Comparison of ENCODE assay signal across 9 mouse cellular contexts in the genomic region with DNA sequence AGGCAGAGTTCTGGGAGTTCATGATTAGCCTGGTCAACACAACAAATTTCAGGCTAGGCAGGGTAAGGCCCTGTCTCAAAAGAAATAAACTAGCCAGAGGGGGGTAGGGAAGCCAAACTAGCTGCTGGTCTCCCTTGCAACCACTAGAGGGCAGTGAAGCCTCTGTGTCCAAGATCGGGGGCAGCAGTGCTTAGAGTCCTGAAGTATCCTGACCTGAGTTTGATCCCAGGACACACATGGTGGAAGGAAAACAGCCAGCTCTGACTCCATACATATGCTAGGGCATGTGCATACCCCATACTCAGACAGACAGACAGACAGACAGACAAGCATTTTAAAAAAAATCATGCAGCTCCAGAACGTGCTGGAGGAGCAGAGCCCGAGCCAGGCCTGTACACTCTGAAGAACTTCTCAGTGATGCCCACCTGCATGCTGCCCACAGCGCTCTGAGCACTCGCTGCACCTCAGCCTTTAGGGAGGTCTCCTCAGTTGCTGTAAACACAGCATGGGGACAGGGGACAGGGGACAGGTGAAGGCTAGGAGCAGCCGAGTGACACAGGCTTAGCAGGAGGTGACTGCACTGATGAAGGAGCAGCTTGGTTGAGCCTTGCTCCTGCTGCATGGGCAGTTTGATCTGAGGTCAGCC. TPM values are rescaled to one million over a fixed set of nuclear protein-coding genes. Genes with fewer than 3 reads are reported as not detected.
DNase-seq lines count a peak whose midpoint lies in the region; ATAC-seq lines count a peak whose summit lies in the region.
"Had no signal": no experiment of that assay in that cellular context is flagged by ENCODE, and none has a peak within 500 bp of the region (broad histone marks: within the 10 kb centered on the region; RNA-seq: fewer than 3 reads in every experiment).

No protein-coding gene starts in this region.

- peaks cover 22% of the 10 kb centered on the region for H3K36me3 ChIP-seq in midbrain, embryonic 10.5 days
- peaks cover 3% of the 10 kb centered on the region; the same call in 1 of the 2 replicates for H3K36me3 ChIP-seq in midbrain, embryonic 16.5 days (ENCODE audit: control insufficient read depth, insufficient read depth, low read length)
- peaks cover 27% of the 10 kb centered on the region for H3K36me3 ChIP-seq in embryonic facial prominence, embryonic 10.5 days (replicated peaks)
- H3K36me3 ChIP-seq in limb, embryonic 12.5 days, result peaks cover 25% of the 10 kb centered on the region
- peaks cover 14% of the 10 kb centered on the region; the same call in 1 of the 2 replicates for H3K36me3 ChIP-seq in midbrain, embryonic 15.5 days (replicated peaks)

- H3K9me3 ChIP-seq in midbrain, embryonic 10.5 days (replicated peaks), result no peaks in the 10 kb centered on the region
- H3K9me3 ChIP-seq in midbrain, embryonic 16.5 days (replicated peaks; ENCODE audit: control insufficient read depth, low read length, poor library complexity, severe bottlenecking), result no peaks in the 10 kb centered on the region
- H3K9me3 ChIP-seq in embryonic facial prominence, embryonic 10.5 days, result no peaks in the 10 kb centered on the region
- H3K9me3 ChIP-seq in limb, embryonic 12.5 days, result no peaks in the 10 kb centered on the region
- no peaks in the 10 kb centered on the region for H3K9me3 ChIP-seq in midbrain, embryonic 15.5 days
- H3K9me3 ChIP-seq: embryonic facial prominence, embryonic 13.5 days had no signal

- 71% methylated on average over 6 of the region's 6 CpGs for WGBS in midbrain, embryonic 10.5 days
- WGBS in midbrain, embryonic 16.5 days, result 77% methylated on average over 6 of the region's 6 CpGs
- 70% methylated on average over 6 of the region's 6 CpGs for WGBS in embryonic facial prominence, embryonic 10.5 days
- WGBS in limb, embryonic 12.5 days, result 75% methylated on average over 6 of the region's 6 CpGs
- WGBS in midbrain, embryonic 15.5 days, result 69% methylated on average over 6 of the region's 6 CpGs

- no peak overlapping the region for H3K27ac ChIP-seq in midbrain, embryonic 10.5 days (replicated peaks)
- no peak overlapping the region for H3K27ac ChIP-seq in midbrain, embryonic 16.5 days (ENCODE audit: low read length)
- H3K27ac ChIP-seq in embryonic facial prominence, embryonic 10.5 days (replicated peaks), result no peak overlapping the region
- no peak overlapping the region for H3K27ac ChIP-seq in limb, embryonic 12.5 days
- H3K27ac ChIP-seq in midbrain, embryonic 15.5 days, result no peak overlapping the region
- H3K27ac ChIP-seq: embryonic facial prominence, embryonic 13.5 days had no signal

- ATAC-seq in midbrain, embryonic 16.5 days, result no peak
- ATAC-seq in hematopoietic stem cell, adult 5-6 weeks (replicated peaks in 1 of 2; ENCODE audit: insufficient read depth in 1 of 2, low FRiP score in 2 of 2, low TSS enrichment in 1 of 2, low read depth in 1 of 2, poor library complexity in 2 of 2, severe bottlenecking in 2 of 2), result peak; percentile 50 to 60; a peak in 3 of 4 replicates
- peak; percentile 45 for ATAC-seq in limb, embryonic 12.5 days (ENCODE audit: insufficient number of reproducible peaks, insufficient read depth, low FRiP score, low TSS enrichment, low read depth)
- ATAC-seq in midbrain, embryonic 15.5 days (replicated peaks), result peak; percentile 57

- peak; percentile 49 for DNase-seq in midbrain, embryonic 10.5 days (ENCODE audit: low spot score)
- DNase-seq in adrenal gland, postnatal 14 days, result peak; percentile 71
- DNase-seq in embryonic facial prominence, embryonic 10.5 days (ENCODE audit: low spot score), result peak; percentile 56
- no peak for DNase-seq in urinary bladder, postnatal 10 days (ENCODE audit: low spot score)

- H3K27me3 ChIP-seq in midbrain, embryonic 10.5 days (ENCODE audit: low read depth, poor library complexity, severe bottlenecking), result no peaks in the 10 kb centered on the region
- H3K27me3 ChIP-seq in midbrain, embryonic 16.5 days (ENCODE audit: control insufficient read depth, insufficient read depth, low read depth, low read length), result no peaks in the 10 kb centered on the region
- H3K27me3 ChIP-seq in embryonic facial prominence, embryonic 10.5 days (replicated peaks; ENCODE audit: low read depth, poor library complexity, severe bottlenecking), result no peaks in the 10 kb centered on the region
- H3K27me3 ChIP-seq in limb, embryonic 12.5 days, result no peaks in the 10 kb centered on the region
- no peaks in the 10 kb centered on the region for H3K27me3 ChIP-seq in midbrain, embryonic 15.5 days (replicated peaks)
- H3K27me3 ChIP-seq: embryonic facial prominence, embryonic 13.5 days had no signal

- H3K4me1 ChIP-seq in midbrain, embryonic 10.5 days, result no peaks in the 10 kb centered on the region
- H3K4me1 ChIP-seq in midbrain, embryonic 16.5 days (ENCODE audit: control insufficient read depth, insufficient read depth, low read length), result no peaks in the 10 kb centered on the region
- no peaks in the 10 kb centered on the region for H3K4me1 ChIP-seq in embryonic facial prominence, embryonic 10.5 days
- no peaks in the 10 kb centered on the region for H3K4me1 ChIP-seq in limb, embryonic 12.5 days (replicated peaks)
- no peaks in the 10 kb centered on the region for H3K4me1 ChIP-seq in midbrain, embryonic 15.5 days
- H3K4me1 ChIP-seq: embryonic facial prominence, embryonic 13.5 days had no signal

- H3K4me2 ChIP-seq in midbrain, embryonic 16.5 days (ENCODE audit: low read length), result no peak overlapping the region
- no peak overlapping the region for H3K4me2 ChIP-seq in limb, embryonic 12.5 days
- no peak overlapping the region for H3K4me2 ChIP-seq in midbrain, embryonic 15.5 days
- H3K4me2 ChIP-seq: embryonic facial prominence, embryonic 13.5 days had no signal

- H3K9ac ChIP-seq in midbrain, embryonic 16.5 days (ENCODE audit: low read depth, low read length), result no peak overlapping the region
- H3K9ac ChIP-seq in limb, embryonic 12.5 days (replicated peaks), result no peak overlapping the region
- H3K9ac ChIP-seq in midbrain, embryonic 15.5 days, result no peak overlapping the region
- H3K9ac ChIP-seq: embryonic facial prominence, embryonic 13.5 days had no signal

- no peak overlapping the region for H3K4me3 ChIP-seq in midbrain, embryonic 10.5 days
- no peak overlapping the region for H3K4me3 ChIP-seq in midbrain, embryonic 16.5 days (ENCODE audit: low read depth, low read length)
- no peak overlapping the region for H3K4me3 ChIP-seq in embryonic facial prominence, embryonic 10.5 days
- H3K4me3 ChIP-seq in limb, embryonic 12.5 days (replicated peaks), result no peak overlapping the region
- H3K4me3 ChIP-seq in midbrain, embryonic 15.5 days, result no peak overlapping the region
- H3K4me3 ChIP-seq: embryonic facial prominence, embryonic 13.5 days had no signal

RNA-seq across cellular contexts. Expression of a gene that starts 18.3 kb away (rescaled TPM):
- 15.4 and 16.6 TPM in 2 replicates for polyA plus RNA-seq in midbrain, embryonic 10.5 days (2016; fragmentation: Nextera tagmentation; extraction: Ambion mirVana)
- 49.3 and 51.5 TPM in 2 replicates for polyA plus RNA-seq in midbrain, embryonic 16.5 days (2015; fragmentation: Nextera tagmentation; extraction: Ambion mirVana)
- total RNA-seq in adrenal gland, postnatal 14 days (2021), result 4.7 and 7.5 TPM in 2 replicates
- 16.8 and 19.4 TPM in 2 replicates for polyA plus RNA-seq in embryonic facial prominence, embryonic 10.5 days (2016; fragmentation: Nextera tagmentation; extraction: Ambion mirVana)
- 14.0 and 22.7 TPM in 2 replicates for total RNA-seq in hematopoietic stem cell, adult 5-6 weeks (2017)
- polyA plus RNA-seq in limb, embryonic 12.5 days (2016; fragmentation: Nextera tagmentation; extraction: Ambion mirVana), result 16.7 and 17.4 TPM in 2 replicates
- 46.9 and 48.4 TPM in 2 replicates for polyA plus RNA-seq in midbrain, embryonic 15.5 days (2015; fragmentation: Nextera tagmentation; extraction: Ambion mirVana)
